Mouse (Mus musculus) frontal cortex, adult 2 months (tissue): ENCODE data around the gene Trim9. TPM values are rescaled to one million over a fixed set of nuclear protein-coding genes. Genes with fewer than 3 reads are reported as not detected.

Source experiments
- DNase-seq, 2 experiments: peaks; one replicate each; pipeline ENCODE4 v3.0.0; 2022; ENCODE audit warnings: low spot score in 1 of 2; ENCODE audit errors: extremely low spot score in 1 of 2
- polyA plus RNA-seq: library from polyadenylated mRNA; depleted of rRNA; stranded (reverse); fragments of >200 nt; gene quantifications from 2 replicates; pipeline ENCODE4 v1.2.3, GENCODE M21; 2012; rRNA removed

Trim9 gene
- polyA plus RNA-seq: 226 and 239 TPM in 2 replicates

GRCm38 (mm10) chr12:70347202-70347841, at the start of gene Trim9:
Gene Trim9 (minus strand): TSS chr12:70347614.
- DNase-seq: peak; percentile 97 to 99

GRCm38 (mm10) chr12:70395061-70395460, 47.6 kb upstream of the Trim9 start:
- no peak for DNase-seq

- DNase-seq: no peak
These were observed 43.8 kb upstream of the Trim9 start for GRCm38 (mm10) chr12:70391236-70391635.

GRCm38 (mm10) chr12:70374976-70375375, 27.6 kb upstream of the Trim9 start:
- peak in 1 of 2 experiments; percentile 49 for DNase-seq

GRCm38 (mm10) chr12:70372874-70373273, 25.5 kb upstream of the Trim9 start:
- DNase-seq: peak; percentile 63 to 84

- peak in 1 of 2 experiments; percentile 43 for DNase-seq
These were observed 21.9 kb upstream of the Trim9 start for GRCm38 (mm10) chr12:70369348-70369747.

- peak; percentile 58 to 79 for DNase-seq
These were observed 21.4 kb upstream of the Trim9 start for GRCm38 (mm10) chr12:70368820-70369219.

GRCm38 (mm10) chr12:70367326-70368248, 20.2 kb upstream of the Trim9 start:
- peak; percentile 82 to 83 for DNase-seq

- DNase-seq: no peak
These were observed 15.6 kb upstream of the Trim9 start for GRCm38 (mm10) chr12:70363016-70363415.

- DNase-seq: no peak
These were observed 12.9 kb upstream of the Trim9 start for GRCm38 (mm10) chr12:70360276-70360675.

GRCm38 (mm10) chr12:70359443-70359842, 12.0 kb upstream of the Trim9 start:
- DNase-seq: peak in 1 of 2 experiments; percentile 45

GRCm38 (mm10) chr12:70354926-70355325, 7.5 kb upstream of the Trim9 start:
- no peak for DNase-seq

- DNase-seq: peak in 1 of 2 experiments; percentile 73
These were observed 3.1 kb upstream of the Trim9 start for GRCm38 (mm10) chr12:70350490-70350889.

GRCm38 (mm10) chr12:70349788-70350187, 2.4 kb upstream of the Trim9 start:
- DNase-seq: no peak

GRCm38 (mm10) chr12:70348026-70348425, 612 bp upstream of the Trim9 start:
- no peak for DNase-seq

- peak; percentile 69 to 81 for DNase-seq
These were observed 1.0 kb downstream of the Trim9 start for GRCm38 (mm10) chr12:70346139-70347026.

- peak in 1 of 2 experiments; percentile 73 for DNase-seq
These were observed 1.8 kb downstream of the Trim9 start for GRCm38 (mm10) chr12:70345531-70346138.

- no peak for DNase-seq
These were observed 12.2 kb downstream of the Trim9 start for GRCm38 (mm10) chr12:70335176-70335575.

GRCm38 (mm10) chr12:70333253-70333805, 14.1 kb downstream of the Trim9 start:
- DNase-seq: no peak

GRCm38 (mm10) chr12:70329059-70329458, 18.4 kb downstream of the Trim9 start:
- DNase-seq: no peak
